Mouse (Mus musculus): ENCODE data around the gene Calml3. TPM values are rescaled to one million over a fixed set of nuclear protein-coding genes. Genes with fewer than 3 reads are reported as not detected.
A peak's percentile ranks its signal among the peaks of the same experiment; 100 is the strongest.

The Calml3 gene
- polyA plus RNA-seq, 1 experiment from 2014 or later = not detected

DNA sequence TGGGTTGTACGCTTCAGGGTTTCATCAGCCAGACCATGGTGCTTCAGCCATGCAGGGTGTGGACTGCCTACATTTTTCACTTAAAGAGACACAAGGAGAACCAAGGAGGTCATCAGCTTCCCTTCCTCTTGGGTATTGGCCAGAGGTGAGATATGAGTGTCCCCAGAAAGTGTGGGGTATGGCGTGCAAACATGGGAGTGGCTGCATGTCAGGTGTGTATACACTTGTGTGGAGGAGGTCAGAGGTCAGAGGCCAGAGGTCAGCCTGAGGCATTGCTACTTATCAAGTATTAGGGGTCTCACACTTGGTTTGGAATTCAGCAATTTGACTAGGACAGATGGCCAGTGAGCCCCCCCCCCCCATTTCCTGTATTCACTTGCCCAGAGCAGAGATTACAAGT lies 15.5 kb downstream of the Calml3 start:
- Histone ChIP-seq H3K9me3 (ENCODE audit: control insufficient read depth, low read length) (no peaks in the 10 kb centered on the region), H3K4me3 (ENCODE audit: low read length) (no peak overlapping the region), H3K4me1 (ENCODE audit: control insufficient read depth, insufficient read depth, low read length) (peaks cover 9% of the 10 kb centered on the region), H3K36me3 (ENCODE audit: control insufficient read depth, insufficient read depth, low read length) (no peaks in the 10 kb centered on the region), H3K27me3 (replicated peaks; ENCODE audit: control insufficient read depth, insufficient read depth, low read length) (no peaks in the 10 kb centered on the region), H3K9ac (ENCODE audit: low read depth, low read length) (no peak overlapping the region), H3K4me2 (ENCODE audit: low read depth, low read length) (no peak overlapping the region), H3K27ac (ENCODE audit: low read length) (peak overlapping the region; percentile 53)
- no peak for ATAC-seq
- 70% methylated on average over 2 of the region's 2 CpGs for WGBS

GRCm38 (mm10) chr13:3787644-3788043 lies 16.5 kb downstream of the Calml3 start:
- 0 out of 2 replicates have a peak overlapping the region, but pooled peaks have one; percentile 6 for H3K4me2 ChIP-seq (ENCODE audit: low read depth, low read length)
- no peaks in the 10 kb centered on the region for H3K36me3 ChIP-seq (ENCODE audit: control insufficient read depth, insufficient read depth, low read length)
- H3K9me3 ChIP-seq (ENCODE audit: control insufficient read depth, low read length) = no peaks in the 10 kb centered on the region
- no peak overlapping the region for H3K9ac ChIP-seq (ENCODE audit: low read depth, low read length)
- ATAC-seq = peak; percentile 73
- peaks cover 10% of the 10 kb centered on the region for H3K4me1 ChIP-seq (ENCODE audit: control insufficient read depth, insufficient read depth, low read length)
- H3K4me3 ChIP-seq (ENCODE audit: low read length) = no peak overlapping the region
- WGBS = 69% methylated on average over 3 of the region's 3 CpGs
- no peaks in the 10 kb centered on the region for H3K27me3 ChIP-seq (replicated peaks; ENCODE audit: control insufficient read depth, insufficient read depth, low read length)
- H3K27ac ChIP-seq (ENCODE audit: low read length) = peak overlapping the region; percentile 90

DNA sequence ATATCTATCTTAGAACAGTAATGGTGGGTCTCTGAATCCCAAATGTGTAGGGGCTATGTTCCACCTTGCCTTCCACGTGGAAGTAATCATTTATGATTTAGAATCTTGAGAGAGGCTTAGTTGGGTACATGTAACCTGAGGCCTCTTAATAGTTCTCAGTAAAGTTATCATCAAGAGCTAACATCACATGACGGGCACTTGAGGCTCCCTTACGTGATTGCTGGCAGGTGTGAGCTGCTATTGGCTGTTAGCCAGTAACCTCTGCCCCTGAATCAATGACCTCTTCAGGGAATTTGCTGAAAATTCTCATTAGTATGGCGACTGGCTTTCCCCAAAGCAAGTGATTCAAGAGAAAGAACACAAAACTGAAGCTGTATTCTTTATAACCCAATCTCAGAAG lies 17.0 kb downstream of the Calml3 start:
- peaks cover 14% of the 10 kb centered on the region for H3K4me1 ChIP-seq (ENCODE audit: control insufficient read depth, insufficient read depth, low read length)
- ATAC-seq = peak; percentile 71
- peak overlapping the region; percentile 90 for H3K27ac ChIP-seq (ENCODE audit: low read length)
- no peaks in the 10 kb centered on the region for H3K27me3 ChIP-seq (replicated peaks; ENCODE audit: control insufficient read depth, insufficient read depth, low read length)
- no peaks in the 10 kb centered on the region for H3K9me3 ChIP-seq (ENCODE audit: control insufficient read depth, low read length)
- 37% methylated on average over 4 of the region's 4 CpGs for WGBS
- H3K4me3 ChIP-seq (ENCODE audit: low read length) = no peak overlapping the region
- no peaks in the 10 kb centered on the region for H3K36me3 ChIP-seq (ENCODE audit: control insufficient read depth, insufficient read depth, low read length)
- H3K4me2 ChIP-seq (ENCODE audit: low read depth, low read length) = 0 out of 2 replicates have a peak overlapping the region, but pooled peaks have one; percentile 6
- no peak overlapping the region for H3K9ac ChIP-seq (ENCODE audit: low read depth, low read length)

- Histone ChIP-seq H3K27me3 (replicated peaks; ENCODE audit: control insufficient read depth, insufficient read depth, low read length) (no peaks in the 10 kb centered on the region), H3K4me3 (ENCODE audit: low read length) (no peak overlapping the region), H3K36me3 (ENCODE audit: control insufficient read depth, insufficient read depth, low read length) (no peaks in the 10 kb centered on the region), H3K9me3 (ENCODE audit: control insufficient read depth, low read length) (no peaks in the 10 kb centered on the region), H3K9ac (ENCODE audit: low read depth, low read length) (no peak overlapping the region), H3K27ac (ENCODE audit: low read length) (peak overlapping the region; percentile 30), H3K4me2 (ENCODE audit: low read depth, low read length) (no peak overlapping the region), H3K4me1 (ENCODE audit: control insufficient read depth, insufficient read depth, low read length) (peaks cover 11% of the 10 kb centered on the region)
- 55% methylated on average over 2 of the region's 2 CpGs for WGBS
- peak; percentile 84 for ATAC-seq
Observed at GRCm38 (mm10) chr13:3783621-3784020, 20.5 kb downstream of the Calml3 start.

GRCm38 (mm10) chr13:3782499-3782898 lies 21.6 kb downstream of the Calml3 start:
- no peak overlapping the region for H3K4me2 ChIP-seq (ENCODE audit: low read depth, low read length)
- no peaks in the 10 kb centered on the region for H3K36me3 ChIP-seq (ENCODE audit: control insufficient read depth, insufficient read depth, low read length)
- peaks cover 9% of the 10 kb centered on the region for H3K4me1 ChIP-seq (ENCODE audit: control insufficient read depth, insufficient read depth, low read length)
- H3K27me3 ChIP-seq (replicated peaks; ENCODE audit: control insufficient read depth, insufficient read depth, low read length) = no peaks in the 10 kb centered on the region
- 0 out of 2 replicates have a peak overlapping the region, but pooled peaks have one; percentile 37 for H3K27ac ChIP-seq (ENCODE audit: low read length)
- 55% methylated on average over 2 of the region's 2 CpGs for WGBS
- ATAC-seq = peak; percentile 25; the same call in 1 of the 2 replicates
- H3K9ac ChIP-seq (ENCODE audit: low read depth, low read length) = no peak overlapping the region
- H3K9me3 ChIP-seq (ENCODE audit: control insufficient read depth, low read length) = no peaks in the 10 kb centered on the region
- H3K4me3 ChIP-seq (ENCODE audit: low read length) = no peak overlapping the region

GRCm38 (mm10) chr13:3779575-3780226 lies 24.4 kb downstream of the Calml3 start:
- Histone ChIP-seq H3K4me3 (ENCODE audit: low read length) (no peak overlapping the region), H3K4me1 (ENCODE audit: control insufficient read depth, insufficient read depth, low read length) (peaks cover 11% of the 10 kb centered on the region), H3K4me2 (ENCODE audit: low read depth, low read length) (no peak overlapping the region), H3K9ac (ENCODE audit: low read depth, low read length) (no peak overlapping the region), H3K9me3 (ENCODE audit: control insufficient read depth, low read length) (no peaks in the 10 kb centered on the region), H3K36me3 (ENCODE audit: control insufficient read depth, insufficient read depth, low read length) (no peaks in the 10 kb centered on the region), H3K27me3 (replicated peaks; ENCODE audit: control insufficient read depth, insufficient read depth, low read length) (no peaks in the 10 kb centered on the region), H3K27ac (ENCODE audit: low read length) (no peak overlapping the region)
- WGBS = 85% methylated on average over 8 of the region's 8 CpGs
- no peak for ATAC-seq

GRCm38 (mm10) chr13:3778591-3779364 lies 25.3 kb downstream of the Calml3 start:
- 81% methylated on average over 4 of the region's 4 CpGs for WGBS
- ATAC-seq = no peak

GRCm38 (mm10) chr13:3777216-3777912 lies 26.8 kb downstream of the Calml3 start:
- H3K27me3 ChIP-seq (replicated peaks; ENCODE audit: control insufficient read depth, insufficient read depth, low read length) = no peaks in the 10 kb centered on the region
- no peak overlapping the region for H3K4me3 ChIP-seq (ENCODE audit: low read length)
- ATAC-seq = 0 out of 2 replicates have a peak, but pooled peaks have one; percentile 36
- no peak overlapping the region for H3K4me2 ChIP-seq (ENCODE audit: low read depth, low read length)
- WGBS = 65% methylated on average over 5 of the region's 5 CpGs
- no peaks in the 10 kb centered on the region for H3K9me3 ChIP-seq (ENCODE audit: control insufficient read depth, low read length)
- no peaks in the 10 kb centered on the region for H3K36me3 ChIP-seq (ENCODE audit: control insufficient read depth, insufficient read depth, low read length)
- peaks cover 5% of the 10 kb centered on the region for H3K4me1 ChIP-seq (ENCODE audit: control insufficient read depth, insufficient read depth, low read length)
- H3K27ac ChIP-seq (ENCODE audit: low read length) = no peak overlapping the region
- no peak overlapping the region for H3K9ac ChIP-seq (ENCODE audit: low read depth, low read length)

More at GRCm38 (mm10) chr13:3778591-3779364, 25.3 kb downstream of the Calml3 start:
- H3K9me3 ChIP-seq (ENCODE audit: control insufficient read depth, low read length) = no peaks in the 10 kb centered on the region
- no peak overlapping the region for H3K4me2 ChIP-seq (ENCODE audit: low read depth, low read length)
- H3K27ac ChIP-seq (ENCODE audit: low read length) = no peak overlapping the region
- H3K36me3 ChIP-seq (ENCODE audit: control insufficient read depth, insufficient read depth, low read length) = no peaks in the 10 kb centered on the region
- no peak overlapping the region for H3K4me3 ChIP-seq (ENCODE audit: low read length)
- H3K4me1 ChIP-seq (ENCODE audit: control insufficient read depth, insufficient read depth, low read length) = peaks cover 8% of the 10 kb centered on the region
- H3K27me3 ChIP-seq (replicated peaks; ENCODE audit: control insufficient read depth, insufficient read depth, low read length) = no peaks in the 10 kb centered on the region
- H3K9ac ChIP-seq (ENCODE audit: low read depth, low read length) = no peak overlapping the region

DNA sequence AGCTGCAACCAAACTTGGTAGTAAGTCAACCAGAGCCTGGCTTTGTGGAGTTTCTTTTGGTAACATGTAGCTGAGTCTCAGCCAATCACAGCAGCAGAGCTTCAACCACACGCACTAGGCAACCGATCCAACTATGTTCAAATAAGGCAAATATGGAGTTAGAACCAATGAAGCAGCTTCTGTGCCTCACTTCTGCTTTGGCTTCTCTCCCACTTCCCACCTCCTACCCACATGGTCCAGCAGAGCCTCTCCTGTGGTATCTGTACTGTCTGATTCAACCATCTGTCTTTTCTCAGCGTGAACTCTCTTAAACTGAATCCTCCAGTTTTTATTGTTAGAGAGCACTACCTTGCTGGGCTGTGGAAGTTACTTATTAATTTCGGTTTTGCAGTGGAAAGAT lies 27.7 kb downstream of the Calml3 start:
- H3K27ac ChIP-seq (ENCODE audit: low read length) = no peak overlapping the region
- no peak overlapping the region for H3K4me2 ChIP-seq (ENCODE audit: low read depth, low read length)
- ATAC-seq = peak; percentile 78
- H3K27me3 ChIP-seq (replicated peaks; ENCODE audit: control insufficient read depth, insufficient read depth, low read length) = no peaks in the 10 kb centered on the region
- no peaks in the 10 kb centered on the region for H3K36me3 ChIP-seq (ENCODE audit: control insufficient read depth, insufficient read depth, low read length)
- H3K4me1 ChIP-seq (ENCODE audit: control insufficient read depth, insufficient read depth, low read length) = peaks cover 3% of the 10 kb centered on the region
- 63% methylated on average over 4 of the region's 4 CpGs for WGBS
- no peak overlapping the region for H3K9ac ChIP-seq (ENCODE audit: low read depth, low read length)
- no peaks in the 10 kb centered on the region for H3K9me3 ChIP-seq (ENCODE audit: control insufficient read depth, low read length)
- H3K4me3 ChIP-seq (ENCODE audit: low read length) = no peak overlapping the region

Data from intestine, embryonic 16.5 days (tissue).